Mouse (Mus musculus): ENCODE data around the gene Dcaf5. TPM values are rescaled to one million over a fixed set of nuclear protein-coding genes. Genes with fewer than 3 reads are reported as not detected.
A peak's percentile ranks its signal among the peaks of the same experiment; 100 is the strongest.

Gene Dcaf5
- polyA plus RNA-seq, 1 experiment: 18.1 TPM

DNA sequence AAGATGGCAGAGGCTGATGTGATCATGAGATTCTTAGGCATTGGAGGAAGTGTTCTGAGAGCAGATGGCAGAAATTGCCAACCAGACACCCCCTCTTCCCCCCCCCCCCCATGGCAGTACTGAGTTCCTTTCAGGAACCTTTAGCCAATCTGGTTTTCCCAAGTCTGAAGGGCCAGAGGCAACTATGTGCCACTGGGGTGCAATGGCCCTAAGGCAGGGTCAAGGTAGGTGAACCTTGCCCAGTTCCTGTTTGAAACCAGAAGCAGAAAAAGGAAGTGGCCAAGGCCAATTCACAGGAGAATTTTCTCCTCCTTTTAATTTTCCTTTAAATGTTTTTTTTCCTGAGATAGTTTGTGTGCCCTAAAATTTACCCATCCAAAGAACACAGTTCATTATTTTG lies 110.4 kb downstream of the Dcaf5 start:
- peaks cover 59% of the 10 kb centered on the region for H3K4me1 ChIP-seq (ENCODE audit: control insufficient read depth, insufficient read depth, low read length)
- peak overlapping the region; percentile 71 for H3K27ac ChIP-seq (ENCODE audit: insufficient read depth, low read depth, low read length)
- TF ChIP-seq CTCF (IDR thresholded peaks at IDR 0.05; ENCODE audit: low read depth, low read length) (no peak), POLR2A (IDR thresholded peaks at IDR 0.05; ENCODE audit: borderline replicate concordance, low read depth, low read length) (no peak)
- H3K4me3 ChIP-seq (ENCODE audit: insufficient read depth, low read length): no peak overlapping the region

DNA sequence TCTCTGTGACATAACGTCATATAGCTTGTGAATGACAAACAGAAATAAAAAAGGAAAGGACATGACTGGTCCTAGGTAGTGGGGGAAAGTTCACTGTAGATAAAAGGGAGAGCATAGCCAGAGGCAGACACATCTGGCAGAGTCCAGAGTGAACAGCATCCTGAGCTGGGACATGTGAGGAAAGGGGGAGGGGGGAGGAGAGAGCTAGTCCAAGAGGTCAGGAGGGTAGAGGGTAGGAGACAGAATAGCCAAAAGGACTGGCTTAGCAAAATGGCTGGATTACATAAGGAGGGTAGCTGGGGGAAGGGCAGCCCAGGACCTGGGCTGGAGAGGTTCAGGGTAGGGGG lies 111.6 kb downstream of the Dcaf5 start:
- no peak overlapping the region for H3K4me3 ChIP-seq (ENCODE audit: insufficient read depth, low read length)
- H3K4me1 ChIP-seq (ENCODE audit: control insufficient read depth, insufficient read depth, low read length): peaks cover 51% of the 10 kb centered on the region
- no peak overlapping the region for H3K27ac ChIP-seq (ENCODE audit: insufficient read depth, low read depth, low read length)
- no peak for TF ChIP-seq CTCF (IDR thresholded peaks at IDR 0.05; ENCODE audit: low read depth, low read length)
- no peak for TF ChIP-seq POLR2A (IDR thresholded peaks at IDR 0.05; ENCODE audit: borderline replicate concordance, low read depth, low read length)

DNA sequence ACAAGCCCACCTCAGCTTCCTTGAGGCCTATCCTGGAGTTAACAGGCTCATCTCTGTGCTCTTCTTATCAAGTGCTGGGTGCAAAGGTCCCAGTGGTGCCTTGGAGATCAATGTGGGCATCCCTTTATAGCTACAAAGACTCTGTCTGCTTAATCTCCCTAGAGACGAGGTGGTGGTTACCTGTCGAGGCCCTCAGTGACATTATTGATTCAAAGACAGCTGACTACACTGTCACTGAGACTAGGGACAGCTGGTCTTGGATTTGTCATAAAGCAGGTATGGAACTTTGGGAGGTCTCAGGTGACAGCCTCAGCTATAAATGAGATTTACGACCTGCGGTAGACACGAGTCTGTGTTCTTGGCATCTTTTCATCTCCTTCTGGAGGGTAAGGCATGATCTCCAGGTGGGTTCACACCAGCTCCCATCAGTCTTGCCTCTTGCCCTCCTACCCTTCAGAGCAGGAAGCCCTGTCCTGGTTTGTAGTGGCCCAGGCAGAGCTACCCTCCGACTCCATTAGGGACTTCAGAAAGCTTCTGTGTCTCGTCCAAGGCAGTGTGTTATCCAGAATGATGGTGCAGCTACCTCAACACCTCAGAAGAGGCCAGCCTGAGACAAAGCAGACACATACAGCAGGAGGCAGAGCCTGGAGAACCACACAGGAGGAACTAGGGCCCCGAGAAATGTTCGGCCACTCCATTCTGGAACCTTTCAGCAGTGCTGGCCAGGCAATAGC lies 112.2 kb downstream of the Dcaf5 start:
- Histone ChIP-seq H3K27ac (ENCODE audit: insufficient read depth, low read depth, low read length) (no peak overlapping the region), H3K4me1 (ENCODE audit: control insufficient read depth, insufficient read depth, low read length) (peaks cover 49% of the 10 kb centered on the region)
- TF ChIP-seq CTCF (IDR thresholded peaks at IDR 0.05; ENCODE audit: low read depth, low read length) (no peak), POLR2A (IDR thresholded peaks at IDR 0.05; ENCODE audit: borderline replicate concordance, low read depth, low read length) (no peak)

DNA sequence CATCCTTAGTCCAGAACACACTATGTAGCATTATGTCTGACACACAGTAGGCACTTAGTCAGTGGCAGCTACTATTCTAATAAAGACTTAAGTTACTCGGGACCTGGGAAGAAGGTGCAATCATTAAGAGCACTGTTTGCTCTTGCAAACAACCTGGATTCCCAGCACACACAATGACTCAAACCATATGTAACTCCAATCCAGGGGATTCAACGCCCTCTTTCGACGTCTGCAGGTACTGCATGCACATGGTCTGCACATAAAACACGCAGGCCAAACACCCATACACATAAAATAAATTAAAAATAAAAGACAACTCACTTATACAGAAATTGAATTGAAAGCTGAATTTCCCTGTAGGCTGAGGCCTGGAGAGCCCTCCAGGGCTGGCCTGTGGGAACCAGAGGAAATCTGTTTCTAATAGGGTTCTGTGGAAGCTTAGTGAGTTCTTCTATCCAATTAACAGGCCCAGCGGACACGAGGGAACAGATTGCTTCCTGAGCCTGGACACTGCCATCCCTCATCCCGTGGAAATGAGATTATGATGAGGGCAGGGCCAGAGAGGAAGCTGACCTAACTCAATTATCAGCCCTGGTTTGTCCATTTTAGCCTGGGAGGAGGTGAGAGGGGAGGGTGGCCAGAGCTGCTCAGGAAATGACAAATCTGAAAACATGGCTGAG lies 112.9 kb downstream of the Dcaf5 start:
- TF ChIP-seq POLR2A (IDR thresholded peaks at IDR 0.05; ENCODE audit: borderline replicate concordance, low read depth, low read length): no peak
- no peak for TF ChIP-seq CTCF (IDR thresholded peaks at IDR 0.05; ENCODE audit: low read depth, low read length)
- Histone ChIP-seq H3K4me1 (ENCODE audit: control insufficient read depth, insufficient read depth, low read length) (peaks cover 44% of the 10 kb centered on the region), H3K27ac (ENCODE audit: insufficient read depth, low read depth, low read length) (no peak overlapping the region), H3K4me3 (ENCODE audit: insufficient read depth, low read length) (no peak overlapping the region)

More for the DNA sequence above, 112.2 kb downstream of the Dcaf5 start:
- no peak overlapping the region for H3K4me3 ChIP-seq (ENCODE audit: insufficient read depth, low read length)

DNA sequence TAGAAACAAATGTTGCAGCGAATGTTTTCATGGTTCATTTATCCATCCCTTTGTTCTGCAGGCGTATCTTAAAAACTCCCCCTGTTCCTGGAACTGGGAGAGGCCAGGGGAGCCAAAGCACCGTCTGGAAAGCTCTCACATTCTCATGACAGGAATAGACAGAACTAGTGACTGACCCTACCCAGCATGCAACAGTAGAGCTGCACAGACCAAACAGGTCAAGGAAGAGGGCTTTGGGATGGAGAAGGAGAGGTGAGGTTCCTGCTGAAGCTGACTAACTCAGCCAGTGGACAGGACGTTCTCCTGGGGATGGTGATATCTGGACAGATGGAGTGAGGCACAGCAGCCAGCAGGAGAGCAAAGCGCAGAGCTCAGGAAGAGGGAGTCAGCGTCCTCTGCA lies 113.9 kb downstream of the Dcaf5 start:
- Histone ChIP-seq H3K27ac (ENCODE audit: insufficient read depth, low read depth, low read length) (no peak overlapping the region), H3K4me3 (ENCODE audit: insufficient read depth, low read length) (no peak overlapping the region), H3K4me1 (ENCODE audit: control insufficient read depth, insufficient read depth, low read length) (peaks cover 44% of the 10 kb centered on the region)
- TF ChIP-seq CTCF (IDR thresholded peaks at IDR 0.05; ENCODE audit: low read depth, low read length) (no peak), POLR2A (IDR thresholded peaks at IDR 0.05; ENCODE audit: borderline replicate concordance, low read depth, low read length) (no peak)

DNA sequence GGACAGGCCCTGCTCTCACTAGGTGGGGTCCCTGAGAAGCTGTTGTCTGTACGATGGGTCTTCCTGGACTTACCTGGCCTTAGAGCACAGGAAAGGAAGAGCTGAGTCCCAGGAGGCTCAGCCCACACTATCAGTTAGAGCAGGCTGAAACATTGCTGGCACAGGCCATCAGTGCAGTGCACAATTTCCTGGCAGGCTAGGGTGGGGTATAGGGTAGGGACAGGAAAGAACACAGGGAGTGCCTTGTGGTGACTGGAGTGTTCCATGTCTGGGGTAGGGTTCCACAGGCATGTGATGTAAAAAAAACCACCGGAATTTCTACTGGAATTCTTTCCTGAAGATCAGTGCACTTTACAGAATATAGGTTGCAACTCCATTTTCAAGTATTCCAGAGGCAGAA lies 117.3 kb downstream of the Dcaf5 start:
- no peak overlapping the region for H3K4me3 ChIP-seq (ENCODE audit: insufficient read depth, low read length)

DNA sequence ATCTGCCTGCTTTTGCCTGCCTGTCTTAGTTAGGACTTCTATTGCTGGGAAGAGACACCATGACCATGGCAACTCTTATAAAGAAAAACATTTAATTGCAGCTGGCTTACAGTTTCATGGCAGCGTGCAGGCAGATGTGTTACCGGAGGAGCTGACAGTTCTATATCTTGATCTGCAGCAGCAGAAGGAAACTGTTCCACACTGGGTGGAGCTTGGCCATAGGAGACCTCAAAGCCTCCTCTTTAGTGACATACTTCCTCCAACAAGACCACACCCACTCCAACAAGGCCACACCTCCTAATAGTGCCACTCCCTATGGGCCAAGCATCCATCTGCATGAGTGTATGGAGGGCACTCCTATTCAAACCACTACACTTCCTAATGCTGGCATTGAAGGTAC lies 121.1 kb downstream of the Dcaf5 start:
- no peak overlapping the region for H3K27ac ChIP-seq (ENCODE audit: insufficient read depth, low read depth, low read length)
- TF ChIP-seq CTCF (IDR thresholded peaks at IDR 0.05; ENCODE audit: low read depth, low read length) (no peak), POLR2A (IDR thresholded peaks at IDR 0.05; ENCODE audit: borderline replicate concordance, low read depth, low read length) (no peak)
- H3K4me1 ChIP-seq (ENCODE audit: control insufficient read depth, insufficient read depth, low read length): peaks cover 8% of the 10 kb centered on the region
- no peak overlapping the region for H3K4me3 ChIP-seq (ENCODE audit: insufficient read depth, low read length)

More for the DNA sequence above, 117.3 kb downstream of the Dcaf5 start:
- Histone ChIP-seq H3K4me1 (ENCODE audit: control insufficient read depth, insufficient read depth, low read length) (peaks cover 11% of the 10 kb centered on the region), H3K27ac (ENCODE audit: insufficient read depth, low read depth, low read length) (no peak overlapping the region)
- TF ChIP-seq POLR2A (IDR thresholded peaks at IDR 0.05; ENCODE audit: borderline replicate concordance, low read depth, low read length) (no peak), CTCF (IDR thresholded peaks at IDR 0.05; ENCODE audit: low read depth, low read length) (no peak)

DNA sequence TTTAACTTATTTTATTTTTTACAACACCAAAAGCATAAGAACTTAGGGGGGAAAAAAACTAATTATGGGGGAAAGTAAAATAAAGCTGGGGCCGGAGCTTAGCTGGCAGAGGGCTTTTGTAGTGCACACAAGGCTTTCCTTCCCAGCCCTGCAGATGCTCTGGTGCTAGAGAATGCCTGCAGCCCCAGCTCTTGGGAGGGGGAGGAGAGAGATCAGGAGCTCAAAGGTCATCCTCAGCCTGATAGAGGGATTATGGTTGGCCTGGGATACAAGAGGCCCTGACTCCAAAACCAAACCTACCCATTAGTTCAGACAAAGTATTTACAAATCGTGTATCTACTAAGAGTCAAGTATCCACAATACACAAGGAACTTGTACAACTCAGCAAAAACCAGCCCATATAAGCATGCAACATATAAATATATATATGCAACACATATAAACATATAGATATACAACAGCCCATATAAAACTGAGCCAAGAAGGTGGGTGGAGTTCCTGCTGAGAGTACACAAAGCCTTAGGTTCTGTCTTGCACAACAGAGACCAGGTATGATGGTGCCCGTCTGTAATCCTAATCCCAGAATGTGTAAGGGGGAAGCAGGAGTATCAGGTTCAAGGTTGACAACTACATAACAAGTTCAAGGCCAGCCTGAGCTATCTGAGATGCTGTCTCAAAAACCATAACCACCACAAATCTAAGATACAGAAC lies 124.3 kb downstream of the Dcaf5 start:
- no peak overlapping the region for H3K27ac ChIP-seq (ENCODE audit: insufficient read depth, low read depth, low read length)
- no peak for TF ChIP-seq CTCF (IDR thresholded peaks at IDR 0.05; ENCODE audit: low read depth, low read length)
- TF ChIP-seq POLR2A (IDR thresholded peaks at IDR 0.05; ENCODE audit: borderline replicate concordance, low read depth, low read length): no peak
- no peaks in the 10 kb centered on the region for H3K4me1 ChIP-seq (ENCODE audit: control insufficient read depth, insufficient read depth, low read length)
- H3K4me3 ChIP-seq (ENCODE audit: insufficient read depth, low read length): no peak overlapping the region

DNA sequence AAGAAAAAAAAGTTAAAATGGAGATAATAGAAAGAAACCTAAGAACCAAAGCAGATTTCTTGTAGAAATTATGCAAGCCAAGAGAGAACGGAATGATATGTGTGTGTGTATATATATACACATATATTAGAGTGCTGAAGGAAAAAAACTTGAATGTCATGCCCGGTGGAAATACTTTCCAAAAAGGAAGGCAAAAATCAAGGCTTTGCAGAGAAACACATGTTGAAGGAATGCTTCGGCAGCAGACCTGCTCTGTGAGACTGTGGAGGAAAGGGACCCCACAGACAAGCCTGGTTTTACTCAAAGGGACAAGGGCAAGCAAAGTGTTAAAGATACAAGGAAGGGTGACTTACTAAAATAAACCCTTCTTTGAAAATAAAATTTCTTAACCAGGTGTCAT lies 128.8 kb downstream of the Dcaf5 start:
- H3K4me3 ChIP-seq (ENCODE audit: insufficient read depth, low read length): no peak overlapping the region
- H3K27ac ChIP-seq (ENCODE audit: insufficient read depth, low read depth, low read length): no peak overlapping the region
- TF ChIP-seq CTCF (IDR thresholded peaks at IDR 0.05; ENCODE audit: low read depth, low read length): no peak
- no peaks in the 10 kb centered on the region for H3K4me1 ChIP-seq (ENCODE audit: control insufficient read depth, insufficient read depth, low read length)

DNA sequence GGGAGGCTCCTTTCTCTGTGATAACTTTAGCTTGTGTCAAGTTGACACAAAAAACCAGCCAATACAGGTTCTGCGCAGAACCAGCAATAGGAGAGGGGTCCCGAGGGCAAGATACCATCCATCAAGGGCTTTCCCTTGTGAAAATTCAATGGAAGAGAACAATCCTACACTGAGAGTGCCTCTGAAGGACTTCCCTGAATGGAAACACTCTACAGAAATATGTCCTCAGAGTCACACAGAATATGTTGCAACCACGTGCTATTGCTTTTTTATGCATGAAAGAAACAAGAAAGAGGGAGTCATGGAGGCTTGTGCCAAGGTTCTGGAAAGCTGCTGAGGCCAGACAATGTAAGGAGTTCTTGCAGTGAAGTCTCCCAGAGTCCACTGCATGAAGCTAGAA lies 131.9 kb downstream of the Dcaf5 start:
- H3K4me1 ChIP-seq (ENCODE audit: control insufficient read depth, insufficient read depth, low read length): no peaks in the 10 kb centered on the region
- TF ChIP-seq CTCF (IDR thresholded peaks at IDR 0.05; ENCODE audit: low read depth, low read length) (no peak), POLR2A (IDR thresholded peaks at IDR 0.05; ENCODE audit: borderline replicate concordance, low read depth, low read length) (no peak)
- no peak overlapping the region for H3K4me3 ChIP-seq (ENCODE audit: insufficient read depth, low read length)
- H3K27ac ChIP-seq (ENCODE audit: insufficient read depth, low read depth, low read length): no peak overlapping the region

Measured in bone marrow macrophage, adult 2 months (primary cell).